In genomic region chr7:16974018-16974417, GRCm38 (mm10) we compare ENCODE assay signal across 1 mouse cellular context.
A peak's percentile ranks its signal among the peaks of the same experiment; 100 is the strongest.
TF ChIP-seq lines count a peak whose summit lies in the region.

No protein-coding gene starts in this region.

TF ChIP-seq in myocyte, 11 proteins besides CTCF, POLR2A, EP300 and RAD21:
- TF ChIP-seq TCF12 (IDR thresholded peaks at IDR 0.05; ENCODE audit: insufficient read depth, poor library complexity, severe bottlenecking) = peak; percentile 89
- peak; percentile 60 to 94 (median 90) for TF ChIP-seq MYOG (IDR thresholded peaks at IDR 0.05; ENCODE audit: control insufficient read depth in 1 of 3, insufficient read depth in 1 of 3, insufficient read length in 2 of 3, low read depth in 2 of 3)
- TF ChIP-seq TCF3 (IDR thresholded peaks at IDR 0.05; ENCODE audit: insufficient read length, low read depth) = no peak
- TF ChIP-seq MYOD1 (IDR thresholded peaks at IDR 0.05; ENCODE audit: control insufficient read depth in 1 of 3, insufficient read length in 2 of 3, low read depth in 2 of 3) = peak in 2 of 3 experiments; percentile 87 to 96
- peak; percentile 100 for TF ChIP-seq CEBPB (IDR thresholded peaks at IDR 0.05; ENCODE audit: insufficient read depth, poor library complexity, severe bottlenecking)
- TF ChIP-seq MAX (IDR thresholded peaks at IDR 0.05; ENCODE audit: low read depth) = peak; percentile 54
